ENCODE assay signal across 9 mouse cellular contexts in genomic region chr10:70363054-70363453, GRCm38 (mm10).
A peak's percentile ranks its signal among the peaks of the same experiment; 100 is the strongest.
DNase-seq lines count a peak whose midpoint lies in the region; ATAC-seq and TF ChIP-seq lines count a peak whose summit lies in the region.
"Had no signal": no experiment of that assay in that cellular context is flagged by ENCODE, and none has a peak within 500 bp of the region (broad histone marks: within the 10 kb centered on the region; RNA-seq: fewer than 3 reads in every experiment).

No protein-coding gene starts in this region.

- no peaks in the 10 kb centered on the region for H3K9me3 ChIP-seq in hindbrain, postnatal 0 days (ENCODE audit: low read length)
- no peaks in the 10 kb centered on the region for H3K9me3 ChIP-seq in hindbrain, embryonic 13.5 days
- H3K9me3 ChIP-seq in embryonic facial prominence, embryonic 11.5 days (replicated peaks; ENCODE audit: control insufficient read depth, low read length): no peaks in the 10 kb centered on the region
- H3K9me3 ChIP-seq: heart, embryonic 13.5 days; limb, embryonic 12.5 days had no signal

- H3K4me2 ChIP-seq in hindbrain, postnatal 0 days (ENCODE audit: low read depth, low read length): no peak overlapping the region
- H3K4me2 ChIP-seq in hindbrain, embryonic 13.5 days: no peak overlapping the region
- H3K4me2 ChIP-seq in embryonic facial prominence, embryonic 11.5 days (ENCODE audit: low read depth, low read length): no peak overlapping the region
- H3K4me2 ChIP-seq: heart, embryonic 13.5 days; limb, embryonic 12.5 days had no signal

- peak; percentile 64 for TF ChIP-seq CTCF in hindbrain, postnatal 0 days (IDR thresholded peaks at IDR 0.05; ENCODE audit: low read depth)

- no peak overlapping the region for H3K4me3 ChIP-seq in hindbrain, postnatal 0 days (ENCODE audit: low read length)
- no peak overlapping the region for H3K4me3 ChIP-seq in hindbrain, embryonic 13.5 days
- no peak overlapping the region for H3K4me3 ChIP-seq in embryonic facial prominence, embryonic 11.5 days (ENCODE audit: low read depth, low read length)
- H3K4me3 ChIP-seq: heart, embryonic 13.5 days; limb, embryonic 12.5 days had no signal

- H3K36me3 ChIP-seq in hindbrain, postnatal 0 days (ENCODE audit: insufficient read depth, low read length): no peaks in the 10 kb centered on the region
- H3K36me3 ChIP-seq in hindbrain, embryonic 13.5 days: no peaks in the 10 kb centered on the region
- H3K36me3 ChIP-seq in embryonic facial prominence, embryonic 11.5 days (replicated peaks; ENCODE audit: control insufficient read depth, insufficient read depth, low read depth, low read length): no peaks in the 10 kb centered on the region
- H3K36me3 ChIP-seq: heart, embryonic 13.5 days; limb, embryonic 12.5 days had no signal

- WGBS in hindbrain, postnatal 0 days: 77% methylated on average over 4 of the region's 4 CpGs
- WGBS in hindbrain, embryonic 13.5 days: 76% methylated on average over 4 of the region's 4 CpGs
- WGBS in embryonic facial prominence, embryonic 11.5 days: 79% methylated on average over 4 of the region's 4 CpGs

- H3K4me1 ChIP-seq in hindbrain, postnatal 0 days (ENCODE audit: insufficient read depth, low read length): no peaks in the 10 kb centered on the region
- no peaks in the 10 kb centered on the region for H3K4me1 ChIP-seq in hindbrain, embryonic 13.5 days (replicated peaks)
- H3K4me1 ChIP-seq in embryonic facial prominence, embryonic 11.5 days (ENCODE audit: control insufficient read depth, insufficient read depth, low read length): no peaks in the 10 kb centered on the region
- H3K4me1 ChIP-seq: heart, embryonic 13.5 days; limb, embryonic 12.5 days had no signal

- H3K27ac ChIP-seq in hindbrain, postnatal 0 days: no peak overlapping the region
- H3K27ac ChIP-seq in hindbrain, embryonic 13.5 days: no peak overlapping the region
- H3K27ac ChIP-seq in embryonic facial prominence, embryonic 11.5 days (replicated peaks; ENCODE audit: low read depth, low read length): no peak overlapping the region
- H3K27ac ChIP-seq: heart, embryonic 13.5 days; limb, embryonic 12.5 days had no signal

- H3K27me3 ChIP-seq in hindbrain, postnatal 0 days (ENCODE audit: insufficient read depth, low read length): no peaks in the 10 kb centered on the region
- H3K27me3 ChIP-seq in hindbrain, embryonic 13.5 days: no peaks in the 10 kb centered on the region
- H3K27me3 ChIP-seq in embryonic facial prominence, embryonic 11.5 days (ENCODE audit: control insufficient read depth, insufficient read depth, low read length): no peaks in the 10 kb centered on the region
- H3K27me3 ChIP-seq: heart, embryonic 13.5 days; limb, embryonic 12.5 days had no signal

- no peak overlapping the region for H3K9ac ChIP-seq in hindbrain, postnatal 0 days (replicated peaks; ENCODE audit: low read length)
- no peak overlapping the region for H3K9ac ChIP-seq in hindbrain, embryonic 13.5 days
- no peak overlapping the region for H3K9ac ChIP-seq in embryonic facial prominence, embryonic 11.5 days (replicated peaks; ENCODE audit: low read length)
- H3K9ac ChIP-seq: heart, embryonic 13.5 days; limb, embryonic 12.5 days had no signal

- ATAC-seq in hindbrain, postnatal 0 days: no peak
- ATAC-seq in hindbrain, embryonic 13.5 days (ENCODE audit: low FRiP score): no peak
- no peak for ATAC-seq in embryonic facial prominence, embryonic 11.5 days (replicated peaks; ENCODE audit: insufficient number of reproducible peaks, low FRiP score, low TSS enrichment, low read depth)

- no peak for DNase-seq in hindbrain, postnatal 0 days (ENCODE audit: low spot score)
- DNase-seq in 3T3-L1 (ENCODE audit: low read depth, low spot score): peak; percentile 24
- DNase-seq in ES-CJ7 (ENCODE audit: low read depth, low spot score): peak; percentile 71
- DNase-seq in embryonic facial prominence, embryonic 11.5 days (ENCODE audit: low spot score): peak; percentile 51
- no peak for DNase-seq in frontal cortex, adult 2 months (ENCODE audit: extremely low spot score in 1 of 2, low spot score in 1 of 2)
- DNase-seq in Muller cell, postnatal 12 days (ENCODE audit: inconsistent ontology term): no peak

Comparison
In these comparisons a context has a peak if more than half of its experiments do, and no peak if none do; other contexts are left out.
1. DNase-seq: peak in 3T3-L1 (single experiment), ES-CJ7 (single experiment) and embryonic facial prominence, embryonic 11.5 days (single experiment); none in hindbrain, postnatal 0 days (single experiment), frontal cortex, adult 2 months (0 of 2) and Muller cell, postnatal 12 days (single experiment).